Mouse (Mus musculus) testis, adult 2 months (tissue): ENCODE measurements around the gene Plpp1.

Source experiments
- CTCF ChIP-seq: fragments of 200-500 bp; IDR thresholded peaks from 2 replicates; pipeline ENCODE4 v1.5.1; 2012; ENCODE audit warnings: low read depth, mild to moderate bottlenecking, inconsistent platforms, low read length, moderate library complexity; ENCODE audit not compliant: control insufficient read depth, insufficient read depth, insufficient replicate concordance
- POLR2A ChIP-seq: fragments of 200-500 bp; IDR thresholded peaks from 2 replicates; pipeline ENCODE4 v1.6.1; 2012; ENCODE audit warnings: low read depth, mild to moderate bottlenecking, inconsistent platforms, low read length, moderate library complexity; ENCODE audit not compliant: control insufficient read depth

- TF ChIP-seq CTCF (no peak), POLR2A (no peak)
Measured at GRCm38 (mm10) chr13:112790774-112791173, 9.8 kb upstream of the Plpp1 start.
